Mouse (Mus musculus) liver, embryonic 11.5 days (tissue): Measurements from ENCODE around the gene Bdkrb1. TPM values are rescaled to one million over a fixed set of nuclear protein-coding genes. Genes with fewer than 3 reads are reported as not detected.
A peak's percentile ranks its signal among the peaks of the same experiment; 100 is the strongest.

ENCODE experiments used
- ATAC-seq: fragments of 200-750 bp; cut with Nextera tagmentation; replicated peaks from 2 replicates; pipeline ENCODE4 v1.8.0; 2017; ENCODE audit warnings: moderate number of reproducible peaks, mild to moderate bottlenecking, moderate TSS enrichment, moderate library complexity; ENCODE audit not compliant: low FRiP score
- DNase-seq: peaks from one replicate; pipeline ENCODE4 v3.0.0-alpha.2; 2017; ENCODE audit warnings: low spot score
- H3K27ac ChIP-seq: fragments of 300-500 bp; sonication (generic); 2 replicates; pipeline ENCODE4 v1.5.1; 2014; ENCODE audit warnings: mild to moderate bottlenecking, low read depth, low read length, control low read depth
- H3K27me3 ChIP-seq: fragments of 300-500 bp; sonication (generic); replicated peaks from 2 replicates; pipeline ENCODE4 v1.6.1; 2014; ENCODE audit warnings: low read length, mixed read lengths; ENCODE audit not compliant: control insufficient read depth, insufficient read depth
- H3K36me3 ChIP-seq: fragments of 300-500 bp; sonication (generic); 2 replicates; pipeline ENCODE4 v1.6.1; 2014; ENCODE audit warnings: mild to moderate bottlenecking, low read length, moderate library complexity, mixed read lengths; ENCODE audit not compliant: control insufficient read depth, insufficient read depth
- H3K4me1 ChIP-seq: fragments of 300-500 bp; sonication (generic); replicated peaks from 2 replicates; pipeline ENCODE4 v1.6.1; 2014; ENCODE audit warnings: low read length, mixed read lengths; ENCODE audit not compliant: control insufficient read depth, insufficient read depth
- H3K4me2 ChIP-seq: fragments of 300-500 bp; sonication (generic); 2 replicates; pipeline ENCODE4 v1.6.1; 2014; ENCODE audit warnings: mild to moderate bottlenecking, control low read depth, moderate library complexity
- H3K4me3 ChIP-seq: fragments of 300-500 bp; sonication (generic); 2 replicates; pipeline ENCODE4 v1.5.1; 2014; ENCODE audit warnings: low read depth, low read length, control low read depth
- H3K9ac ChIP-seq: fragments of 300-500 bp; sonication (generic); 2 replicates; pipeline ENCODE4 v1.6.1; 2014; ENCODE audit warnings: low read depth, low read length, control low read depth
- H3K9me3 ChIP-seq: fragments of 300-500 bp; sonication (generic); 2 replicates; pipeline ENCODE4 v1.6.1; 2016; ENCODE audit warnings: low read length, inconsistent platforms, mixed read lengths; ENCODE audit not compliant: control insufficient read depth
- WGBS: fragments of 180-500 bp; shearing (Covaris S2); extraction: QIAGEN DNeasy Blood & Tissue Kit; methylation state at CpG from one replicate; pipeline ENCODE4 v1.1.7; 2014; 5-methylcytosine and 5-hydroxymethylcytosine counted together
- polyA plus RNA-seq: library from polyadenylated mRNA; unstranded; fragments of >200 nt; fragmentation: Nextera tagmentation; extraction: Ambion mirVana; gene quantifications from 2 replicates; pipeline ENCODE4 v1.2.1, GENCODE M21; 2014

Gene Bdkrb1
- polyA plus RNA-seq, 1 experiment from 2014 or later, result 0.37 TPM

DNA sequence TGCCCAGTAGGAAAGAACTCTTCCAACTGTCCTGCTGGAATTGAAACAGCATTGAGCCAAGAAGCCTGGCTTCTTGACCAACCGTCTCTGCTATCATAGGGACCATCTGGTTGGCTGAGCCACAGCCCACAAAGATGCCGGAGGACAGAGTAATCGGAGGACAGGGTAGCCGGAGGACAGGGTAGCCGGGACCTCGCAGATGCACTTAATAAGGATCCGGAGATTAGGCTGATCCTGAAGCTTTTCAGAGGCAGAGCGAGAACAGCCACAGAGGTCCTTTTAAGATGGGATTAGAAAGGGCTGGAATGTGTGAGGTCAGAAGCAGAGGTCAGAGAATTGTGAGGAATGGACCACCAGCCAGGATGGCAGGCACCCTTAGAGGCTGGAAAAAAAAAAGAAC lies 2.3 kb downstream of the Bdkrb1 start:
- Histone ChIP-seq H3K36me3 (no peaks in the 10 kb centered on the region), H3K27me3 (no peaks in the 10 kb centered on the region), H3K4me2 (no peak overlapping the region), H3K9ac (no peak overlapping the region), H3K9me3 (no peaks in the 10 kb centered on the region), H3K4me3 (no peak overlapping the region), H3K4me1 (no peaks in the 10 kb centered on the region), H3K27ac (no peak overlapping the region)
- DNase-seq (no peak), ATAC-seq (no peak)
- WGBS, result 53% methylated on average over 8 of the region's 8 CpGs

DNA sequence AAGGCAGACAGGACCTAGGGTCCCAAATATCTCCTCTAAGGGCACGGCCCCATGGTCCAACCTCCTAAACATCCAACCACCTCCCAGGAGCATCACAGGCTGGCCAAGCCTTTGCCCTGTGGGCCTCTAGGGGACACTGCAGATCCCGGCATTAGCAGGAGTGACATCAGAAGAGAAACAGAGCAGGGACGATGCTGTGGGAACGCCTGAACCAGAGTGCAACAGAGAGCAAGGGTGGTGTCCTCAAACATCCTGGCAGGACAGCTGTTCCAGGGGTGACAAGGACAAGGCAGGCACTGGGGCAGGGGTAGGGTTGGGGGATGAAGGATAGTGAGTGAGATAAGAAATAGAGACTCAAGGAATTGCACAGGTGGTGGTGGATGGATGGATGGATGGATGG lies 4.0 kb downstream of the Bdkrb1 start:
- Histone ChIP-seq H3K9ac (no peak overlapping the region), H3K27ac (no peak overlapping the region), H3K4me1 (no peaks in the 10 kb centered on the region), H3K9me3 (no peaks in the 10 kb centered on the region), H3K27me3 (no peaks in the 10 kb centered on the region), H3K4me2 (no peak overlapping the region), H3K4me3 (no peak overlapping the region), H3K36me3 (no peaks in the 10 kb centered on the region)
- DNase-seq, result no peak
- ATAC-seq, result no peak
- WGBS, result 75% methylated on average over 4 of the region's 4 CpGs

GRCm38 (mm10) chr12:105611045-105611444 lies 8.2 kb downstream of the Bdkrb1 start:
- Histone ChIP-seq H3K4me3 (no peak overlapping the region), H3K4me2 (no peak overlapping the region), H3K27me3 (no peaks in the 10 kb centered on the region), H3K27ac (no peak overlapping the region), H3K36me3 (peaks cover 6% of the 10 kb centered on the region; the same call in 1 of the 2 replicates), H3K9me3 (no peaks in the 10 kb centered on the region), H3K4me1 (no peaks in the 10 kb centered on the region), H3K9ac (no peak overlapping the region)
- DNase-seq, result no peak
- no peak for ATAC-seq
- 90% methylated on average over 2 of the region's 2 CpGs for WGBS

DNA sequence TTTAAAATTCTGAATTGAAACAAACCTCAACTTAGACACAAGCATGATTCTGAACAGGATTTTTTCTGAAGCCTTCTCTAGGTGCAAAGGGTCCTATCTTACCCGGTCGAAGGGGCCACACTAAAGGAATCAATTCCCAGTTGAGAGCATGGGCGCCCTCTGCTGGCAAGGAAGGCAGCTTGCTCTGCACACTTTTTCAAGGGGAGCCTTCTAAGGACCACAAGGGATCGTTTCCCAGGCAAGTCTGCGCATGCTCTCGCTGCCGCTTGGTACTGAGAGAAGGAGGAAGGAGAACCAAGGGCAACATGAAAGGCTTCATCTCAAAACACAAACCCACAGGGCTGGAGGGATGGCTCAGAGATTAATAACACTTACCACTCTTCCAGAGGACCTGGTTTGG lies 8.9 kb downstream of the Bdkrb1 start:
- ATAC-seq, result peak; percentile 37; the same call in 1 of the 2 replicates
- peak; percentile 56 for DNase-seq
- Histone ChIP-seq H3K9ac (no peak overlapping the region), H3K27me3 (no peaks in the 10 kb centered on the region), H3K4me2 (no peak overlapping the region), H3K36me3 (peaks cover 13% of the 10 kb centered on the region; the same call in 1 of the 2 replicates), H3K4me1 (no peaks in the 10 kb centered on the region), H3K4me3 (no peak overlapping the region), H3K9me3 (no peaks in the 10 kb centered on the region), H3K27ac (no peak overlapping the region)
- WGBS, result 31% methylated on average over 7 of the region's 7 CpGs

GRCm38 (mm10) chr12:105613559-105613958 lies 10.7 kb downstream of the Bdkrb1 start:
- Histone ChIP-seq H3K4me2 (no peak overlapping the region), H3K36me3 (peaks cover 26% of the 10 kb centered on the region; the same call in 1 of the 2 replicates), H3K27ac (no peak overlapping the region), H3K27me3 (no peaks in the 10 kb centered on the region), H3K4me1 (no peaks in the 10 kb centered on the region), H3K9ac (no peak overlapping the region), H3K4me3 (no peak overlapping the region), H3K9me3 (no peaks in the 10 kb centered on the region)
- 87% methylated on average over 10 of the region's 10 CpGs for WGBS
- ATAC-seq, result no peak
- no peak for DNase-seq

- no peaks in the 10 kb centered on the region for H3K4me1 ChIP-seq
- no peak overlapping the region for H3K4me3 ChIP-seq
- H3K4me2 ChIP-seq, result no peak overlapping the region
- peaks cover 58% of the 10 kb centered on the region for H3K36me3 ChIP-seq
- no peaks in the 10 kb centered on the region for H3K9me3 ChIP-seq
- ATAC-seq (no peak), DNase-seq (no peak)
- no peaks in the 10 kb centered on the region for H3K27me3 ChIP-seq
- H3K27ac ChIP-seq, result no peak overlapping the region
- H3K9ac ChIP-seq, result no peak overlapping the region
- 93% methylated on average over 7 of the region's 7 CpGs for WGBS
Measured at GRCm38 (mm10) chr12:105622048-105622447, 19.2 kb downstream of the Bdkrb1 start.

DNA sequence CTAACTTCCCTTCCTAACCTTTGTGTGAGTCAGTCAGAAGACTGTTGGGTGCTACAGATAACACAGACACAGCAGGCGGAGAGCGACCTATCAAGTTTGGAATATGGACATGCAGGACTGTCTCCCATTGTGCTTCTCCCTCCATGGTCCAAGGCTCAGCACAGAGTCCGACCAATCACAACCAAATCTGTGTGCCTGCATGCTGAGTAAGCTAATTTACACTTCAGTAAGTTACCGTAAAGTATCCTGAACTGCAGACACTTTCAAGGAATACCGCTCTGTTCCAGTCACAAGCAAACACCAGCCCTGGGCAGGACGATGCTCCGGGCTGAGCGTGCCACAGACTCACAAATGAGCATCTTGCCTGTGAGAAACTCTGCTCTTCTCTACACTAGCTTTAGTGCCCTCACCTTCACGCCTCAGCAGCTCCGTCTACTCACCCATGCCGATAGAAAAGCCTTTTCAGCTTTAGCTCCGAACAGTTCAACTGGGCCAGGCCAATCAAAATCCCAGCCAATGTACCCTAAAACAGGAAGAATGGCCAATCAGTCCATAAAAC lies 20.2 kb downstream of the Bdkrb1 start:
- H3K4me1 ChIP-seq, result no peaks in the 10 kb centered on the region
- no peak for ATAC-seq
- H3K36me3 ChIP-seq, result peaks cover 57% of the 10 kb centered on the region

DNA sequence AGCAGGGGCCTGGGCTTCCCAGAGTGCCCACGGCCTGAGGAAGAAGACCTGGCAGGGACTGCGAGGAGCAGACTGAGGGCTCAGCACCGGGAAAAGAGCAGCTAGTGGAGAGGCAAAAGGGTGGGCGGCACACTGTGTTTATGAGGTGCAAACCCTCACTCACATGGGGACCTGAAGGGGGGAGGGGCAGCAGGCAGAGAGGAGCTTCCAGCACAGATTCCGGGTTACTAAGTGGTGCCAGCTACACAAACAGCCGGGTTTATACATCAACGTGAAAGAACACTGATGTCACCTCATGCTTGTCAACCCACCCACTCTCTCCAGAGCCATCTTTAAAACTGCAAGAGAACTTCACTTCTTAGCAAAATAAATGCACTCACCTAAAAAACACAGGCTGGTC lies 22.9 kb downstream of the Bdkrb1 start:
- Histone ChIP-seq H3K4me3 (no peak overlapping the region), H3K9me3 (no peaks in the 10 kb centered on the region), H3K4me2 (no peak overlapping the region), H3K9ac (no peak overlapping the region), H3K27me3 (no peaks in the 10 kb centered on the region), H3K27ac (no peak overlapping the region), H3K36me3 (peaks cover 48% of the 10 kb centered on the region), H3K4me1 (no peaks in the 10 kb centered on the region)
- DNase-seq (no peak), ATAC-seq (no peak)
- 71% methylated on average over 7 of the region's 7 CpGs for WGBS

More for the DNA sequence above, 20.2 kb downstream of the Bdkrb1 start:
- Histone ChIP-seq H3K4me3 (no peak overlapping the region), H3K27ac (no peak overlapping the region), H3K9ac (no peak overlapping the region), H3K27me3 (no peaks in the 10 kb centered on the region), H3K4me2 (no peak overlapping the region), H3K9me3 (no peaks in the 10 kb centered on the region)
- WGBS, result 91% methylated on average over 12 of the region's 12 CpGs
- no peak for DNase-seq

GRCm38 (mm10) chr12:105634374-105635067 lies 31.6 kb downstream of the Bdkrb1 start:
- DNase-seq (no peak), ATAC-seq (no peak)
- peaks cover 45% of the 10 kb centered on the region for H3K36me3 ChIP-seq
- H3K4me3 ChIP-seq, result no peak overlapping the region
- H3K27ac ChIP-seq, result no peak overlapping the region
- H3K4me1 ChIP-seq, result no peaks in the 10 kb centered on the region
- 93% methylated on average over 13 of the region's 13 CpGs for WGBS
- H3K27me3 ChIP-seq, result no peaks in the 10 kb centered on the region
- no peak overlapping the region for H3K9ac ChIP-seq
- H3K9me3 ChIP-seq, result no peaks in the 10 kb centered on the region
- H3K4me2 ChIP-seq, result no peak overlapping the region
